Mouse (Mus musculus): ENCODE data around the gene Large2. TPM values are rescaled to one million over a fixed set of nuclear protein-coding genes. Genes with fewer than 3 reads are reported as not detected.

Large2 gene
- polyA plus RNA-seq, 1 experiment from 2014 or later, result 6.6 TPM

- Histone ChIP-seq H3K4me3 (ENCODE audit: low read depth, low read length) (no peak overlapping the region), H3K9me3 (replicated peaks; ENCODE audit: control insufficient read depth, low read length) (no peaks in the 10 kb centered on the region), H3K27me3 (ENCODE audit: control insufficient read depth, insufficient read depth, low read length) (no peaks in the 10 kb centered on the region), H3K9ac (replicated peaks; ENCODE audit: low read length) (no peak overlapping the region), H3K36me3 (replicated peaks; ENCODE audit: control insufficient read depth, insufficient read depth, low read depth, low read length) (no peaks in the 10 kb centered on the region), H3K4me2 (ENCODE audit: low read depth, low read length) (no peak overlapping the region), H3K4me1 (ENCODE audit: control insufficient read depth, insufficient read depth, low read length) (no peaks in the 10 kb centered on the region), H3K27ac (replicated peaks; ENCODE audit: low read depth, low read length) (no peak overlapping the region)
- no peak for ATAC-seq (replicated peaks; ENCODE audit: insufficient number of reproducible peaks, low FRiP score, low TSS enrichment, low read depth)
- WGBS, result 91% methylated on average over 4 of the region's 4 CpGs
- DNase-seq (ENCODE audit: low spot score), result no peak
These were observed 47.1 kb downstream of the Large2 start for GRCm38 (mm10) chr2:92327601-92328000.

- no peak for ATAC-seq (replicated peaks; ENCODE audit: insufficient number of reproducible peaks, low FRiP score, low TSS enrichment, low read depth)
These were observed 48.4 kb downstream of the Large2 start for GRCm38 (mm10) chr2:92326221-92326620.

GRCm38 (mm10) chr2:92325676-92326075 is 49.0 kb downstream of the Large2 start:
- no peak for ATAC-seq (replicated peaks; ENCODE audit: insufficient number of reproducible peaks, low FRiP score, low TSS enrichment, low read depth)
- WGBS, result 91% methylated on average over 7 of the region's 7 CpGs
- no peaks in the 10 kb centered on the region; the same call in 1 of the 2 replicates for H3K36me3 ChIP-seq (replicated peaks; ENCODE audit: control insufficient read depth, insufficient read depth, low read depth, low read length)

More at GRCm38 (mm10) chr2:92326221-92326620, 48.4 kb downstream of the Large2 start:
- no peak overlapping the region for H3K27ac ChIP-seq (replicated peaks; ENCODE audit: low read depth, low read length)
- no peaks in the 10 kb centered on the region for H3K4me1 ChIP-seq (ENCODE audit: control insufficient read depth, insufficient read depth, low read length)
- no peaks in the 10 kb centered on the region for H3K9me3 ChIP-seq (replicated peaks; ENCODE audit: control insufficient read depth, low read length)
- 68% methylated on average over 1 of the region's 1 CpGs for WGBS
- DNase-seq (ENCODE audit: low spot score), result no peak
- H3K4me2 ChIP-seq (ENCODE audit: low read depth, low read length), result no peak overlapping the region
- no peaks in the 10 kb centered on the region for H3K27me3 ChIP-seq (ENCODE audit: control insufficient read depth, insufficient read depth, low read length)
- no peak overlapping the region for H3K9ac ChIP-seq (replicated peaks; ENCODE audit: low read length)
- no peaks in the 10 kb centered on the region; the same call in 1 of the 2 replicates for H3K36me3 ChIP-seq (replicated peaks; ENCODE audit: control insufficient read depth, insufficient read depth, low read depth, low read length)
- no peak overlapping the region for H3K4me3 ChIP-seq (ENCODE audit: low read depth, low read length)

GRCm38 (mm10) chr2:92322669-92323068 is 52.0 kb downstream of the Large2 start:
- Histone ChIP-seq H3K4me1 (ENCODE audit: control insufficient read depth, insufficient read depth, low read length) (no peaks in the 10 kb centered on the region), H3K27ac (replicated peaks; ENCODE audit: low read depth, low read length) (no peak overlapping the region), H3K9me3 (replicated peaks; ENCODE audit: control insufficient read depth, low read length) (no peaks in the 10 kb centered on the region), H3K4me2 (ENCODE audit: low read depth, low read length) (no peak overlapping the region), H3K27me3 (ENCODE audit: control insufficient read depth, insufficient read depth, low read length) (no peaks in the 10 kb centered on the region), H3K36me3 (replicated peaks; ENCODE audit: control insufficient read depth, insufficient read depth, low read depth, low read length) (no peaks in the 10 kb centered on the region; the same call in 1 of the 2 replicates), H3K4me3 (ENCODE audit: low read depth, low read length) (no peak overlapping the region), H3K9ac (replicated peaks; ENCODE audit: low read length) (no peak overlapping the region)
- DNase-seq (ENCODE audit: low spot score) (peak; percentile 24), ATAC-seq (replicated peaks; ENCODE audit: insufficient number of reproducible peaks, low FRiP score, low TSS enrichment, low read depth) (no peak)
- WGBS, result 92% methylated on average over 2 of the region's 2 CpGs

More at GRCm38 (mm10) chr2:92325676-92326075, 49.0 kb downstream of the Large2 start:
- no peak overlapping the region for H3K9ac ChIP-seq (replicated peaks; ENCODE audit: low read length)
- no peaks in the 10 kb centered on the region for H3K9me3 ChIP-seq (replicated peaks; ENCODE audit: control insufficient read depth, low read length)
- no peaks in the 10 kb centered on the region for H3K27me3 ChIP-seq (ENCODE audit: control insufficient read depth, insufficient read depth, low read length)
- DNase-seq (ENCODE audit: low spot score), result no peak
- H3K4me2 ChIP-seq (ENCODE audit: low read depth, low read length), result no peak overlapping the region
- no peak overlapping the region for H3K27ac ChIP-seq (replicated peaks; ENCODE audit: low read depth, low read length)
- H3K4me1 ChIP-seq (ENCODE audit: control insufficient read depth, insufficient read depth, low read length), result no peaks in the 10 kb centered on the region
- H3K4me3 ChIP-seq (ENCODE audit: low read depth, low read length), result no peak overlapping the region

GRCm38 (mm10) chr2:92317228-92317627 is 57.4 kb downstream of the Large2 start:
- WGBS, result 89% methylated on average over 5 of the region's 5 CpGs
- no peak for ATAC-seq (replicated peaks; ENCODE audit: insufficient number of reproducible peaks, low FRiP score, low TSS enrichment, low read depth)

GRCm38 (mm10) chr2:92316652-92317051 is 58.0 kb downstream of the Large2 start:
- no peaks in the 10 kb centered on the region for H3K4me1 ChIP-seq (ENCODE audit: control insufficient read depth, insufficient read depth, low read length)
- H3K27ac ChIP-seq (replicated peaks; ENCODE audit: low read depth, low read length), result no peak overlapping the region
- no peaks in the 10 kb centered on the region for H3K9me3 ChIP-seq (replicated peaks; ENCODE audit: control insufficient read depth, low read length)
- no peak overlapping the region for H3K4me3 ChIP-seq (ENCODE audit: low read depth, low read length)
- 72% methylated on average over 3 of the region's 3 CpGs for WGBS
- DNase-seq (ENCODE audit: low spot score) (no peak), ATAC-seq (replicated peaks; ENCODE audit: insufficient number of reproducible peaks, low FRiP score, low TSS enrichment, low read depth) (no peak)
- no peak overlapping the region for H3K9ac ChIP-seq (replicated peaks; ENCODE audit: low read length)
- H3K27me3 ChIP-seq (ENCODE audit: control insufficient read depth, insufficient read depth, low read length), result no peaks in the 10 kb centered on the region
- no peak overlapping the region for H3K4me2 ChIP-seq (ENCODE audit: low read depth, low read length)
- no peaks in the 10 kb centered on the region; the same call in 1 of the 2 replicates for H3K36me3 ChIP-seq (replicated peaks; ENCODE audit: control insufficient read depth, insufficient read depth, low read depth, low read length)

More at GRCm38 (mm10) chr2:92317228-92317627, 57.4 kb downstream of the Large2 start:
- H3K9ac ChIP-seq (replicated peaks; ENCODE audit: low read length), result no peak overlapping the region
- no peak overlapping the region for H3K4me2 ChIP-seq (ENCODE audit: low read depth, low read length)
- H3K27ac ChIP-seq (replicated peaks; ENCODE audit: low read depth, low read length), result no peak overlapping the region
- H3K4me3 ChIP-seq (ENCODE audit: low read depth, low read length), result no peak overlapping the region
- H3K4me1 ChIP-seq (ENCODE audit: control insufficient read depth, insufficient read depth, low read length), result no peaks in the 10 kb centered on the region
- no peaks in the 10 kb centered on the region for H3K27me3 ChIP-seq (ENCODE audit: control insufficient read depth, insufficient read depth, low read length)
- H3K9me3 ChIP-seq (replicated peaks; ENCODE audit: control insufficient read depth, low read length), result no peaks in the 10 kb centered on the region
- H3K36me3 ChIP-seq (replicated peaks; ENCODE audit: control insufficient read depth, insufficient read depth, low read depth, low read length), result no peaks in the 10 kb centered on the region; the same call in 1 of the 2 replicates
- no peak for DNase-seq (ENCODE audit: low spot score)

Small RNAs within 50 kb of the gene (microRNA-seq; reads per million reads assigned to microRNA genes)
- gene Mir7000 (ENCODE audit: borderline number of aligned reads), result not detected

Other genes starting within 250 kb of the Large2 start
- 11.7 and 14.3 TPM in 2 replicates for gene Pex16, start 193 bp downstream of the Large2 start, polyA plus RNA-seq (2014; fragmentation: Nextera tagmentation; extraction: Ambion mirVana)
- 1.6 and 1.9 TPM in 2 replicates for gene 1700029I15Rik, start 7.7 kb upstream of the Large2 start, polyA plus RNA-seq (2014; fragmentation: Nextera tagmentation; extraction: Ambion mirVana)
- gene Mapk8ip1, start 26.4 kb upstream of the Large2 start, polyA plus RNA-seq (2014; fragmentation: Nextera tagmentation; extraction: Ambion mirVana), result 18.8 and 21.9 TPM in 2 replicates
- gene Cry2, start 59.2 kb upstream of the Large2 start, polyA plus RNA-seq (2014; fragmentation: Nextera tagmentation; extraction: Ambion mirVana), result 12.6 and 13.7 TPM in 2 replicates
- gene Slc35c1, start 85.7 kb upstream of the Large2 start, polyA plus RNA-seq (2014; fragmentation: Nextera tagmentation; extraction: Ambion mirVana), result 6.1 and 8.5 TPM in 2 replicates
- 2.4 and 3.4 TPM in 2 replicates for gene Chst1, start 224.8 kb upstream of the Large2 start, polyA plus RNA-seq (2014; fragmentation: Nextera tagmentation; extraction: Ambion mirVana)